Mouse (Mus musculus) E14TG2a.4 (cell line): Measurements from ENCODE around the gene Anapc10.
A peak's percentile ranks its signal among the peaks of the same experiment; 100 is the strongest.
"Not testable (repeated sequence)": the region's sequence is repeated elsewhere in the genome, so short reads cannot be mapped to it uniquely, and the experiment has no call there.

ENCODE experiments used
- H3K27me3 ChIP-seq: 2 replicates; pipeline ENCODE4 v1.6.1; 2014; ENCODE audit warnings: low read length, control low read depth; ENCODE audit not compliant: insufficient read depth
- H3K36me3 ChIP-seq: 2 replicates; pipeline ENCODE4 v1.6.1; 2014; ENCODE audit warnings: low read length, control low read depth; ENCODE audit not compliant: insufficient read depth
- H3K4me1 ChIP-seq: replicated peaks from 2 replicates; pipeline ENCODE4 v1.6.1; 2014; ENCODE audit warnings: low read depth, low read length, control low read depth
- H3K4me3 ChIP-seq: replicated peaks from 2 replicates; pipeline ENCODE4 v1.5.1; 2014; ENCODE audit warnings: mild to moderate bottlenecking, low read length
- H3K9me3 ChIP-seq: 2 replicates; pipeline ENCODE4 v1.6.1; 2014; ENCODE audit warnings: low read length, control low read depth
- CTCF ChIP-seq: conservative IDR thresholded peaks from 2 replicates; pipeline ENCODE4 v1.5.1; 2014; ENCODE audit warnings: low read length
- NANOG ChIP-seq: IDR thresholded peaks from 2 replicates; pipeline ENCODE4 v1.6.1; 2014; ENCODE audit warnings: borderline replicate concordance, low read length, mixed read lengths
- POU5F1 ChIP-seq: IDR thresholded peaks from 2 replicates; pipeline ENCODE4 v1.6.1; 2014; ENCODE audit warnings: low read length, borderline replicate concordance

Anapc10 gene

DNA sequence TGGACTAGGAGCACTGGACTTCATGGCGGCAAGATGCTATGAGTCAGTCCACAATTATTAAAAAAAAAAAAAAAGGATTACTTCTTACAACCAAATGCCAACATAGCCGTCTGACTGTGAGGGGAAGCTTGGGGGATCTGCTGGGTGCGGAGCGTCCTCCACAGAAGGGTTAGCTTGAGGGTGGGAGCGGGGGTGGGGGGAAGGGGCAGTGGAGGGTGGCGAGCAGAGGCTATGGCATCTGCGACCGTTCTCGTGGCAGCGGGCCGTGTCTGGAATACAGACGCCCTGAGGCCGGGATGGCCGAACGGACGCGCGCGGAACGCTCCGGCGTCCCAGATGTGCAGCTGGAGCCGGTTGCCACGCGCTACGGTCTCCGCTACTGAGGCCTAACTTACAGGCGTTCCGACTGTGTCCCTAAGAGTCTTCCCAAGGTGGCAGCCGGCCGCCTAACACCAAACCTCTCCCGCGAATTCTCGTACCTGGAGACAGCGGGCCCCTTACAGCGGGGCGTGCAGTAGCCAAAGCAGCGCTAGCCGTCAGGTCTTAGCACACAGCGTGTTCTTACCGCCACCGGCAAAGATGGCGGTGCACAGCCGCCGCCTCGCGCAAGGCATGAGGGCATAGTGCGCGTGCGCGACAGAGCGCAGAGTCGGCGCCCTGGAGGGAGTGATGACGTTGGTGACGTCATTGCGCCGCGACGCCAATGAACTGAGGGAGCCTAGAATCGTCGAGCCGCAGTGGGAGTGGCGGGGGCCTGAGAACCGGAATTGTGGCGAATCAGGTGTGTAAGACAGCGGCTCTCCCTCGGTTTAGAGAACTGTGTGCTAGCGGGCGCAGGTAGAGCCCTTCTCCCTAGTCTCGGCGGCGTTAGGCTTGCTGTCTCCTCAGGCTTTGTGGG lies at the start of gene Anapc10, which contains the start of gene Abce1:
Gene Anapc10 (plus strand): TSS at position 757 of the 898 bp plus-strand sequence.
Gene Abce1 (minus strand): TSS at position 677 of the 898 bp plus-strand sequence.
- Histone ChIP-seq H3K9me3 (no peaks in the 10 kb centered on the region), H3K36me3 (peaks cover 42% of the 10 kb centered on the region), H3K4me3 (peak within 1 kb of the TSS; percentile 94), H3K4me1 (peaks cover 32% of the 10 kb centered on the region), H3K27me3 (no peaks in the 10 kb centered on the region)
- no peak for TF ChIP-seq CTCF
- no peak for TF ChIP-seq POU5F1
- TF ChIP-seq NANOG = no peak

DNA sequence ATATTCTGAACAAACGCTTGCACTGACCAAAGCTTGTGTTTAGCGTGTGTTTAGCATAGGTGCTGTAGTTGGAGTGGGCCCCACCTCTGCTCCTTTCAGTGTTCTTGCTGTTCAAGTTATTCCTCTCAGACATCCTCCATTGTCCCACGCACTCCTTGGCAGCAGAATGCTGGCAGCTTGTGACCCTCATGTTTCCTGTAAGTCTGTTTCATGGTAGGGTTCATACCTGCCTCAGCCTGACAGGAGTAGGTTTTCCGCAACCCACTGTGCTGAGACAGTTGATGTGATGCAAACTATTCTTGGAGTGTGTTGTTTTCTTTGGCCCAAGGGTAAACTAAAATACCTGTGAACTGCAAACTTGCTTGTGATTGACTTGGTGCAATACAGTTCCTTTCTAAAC lies 35.2 kb upstream of the Anapc10 start:
- H3K9me3 ChIP-seq = no peaks in the 10 kb centered on the region

DNA sequence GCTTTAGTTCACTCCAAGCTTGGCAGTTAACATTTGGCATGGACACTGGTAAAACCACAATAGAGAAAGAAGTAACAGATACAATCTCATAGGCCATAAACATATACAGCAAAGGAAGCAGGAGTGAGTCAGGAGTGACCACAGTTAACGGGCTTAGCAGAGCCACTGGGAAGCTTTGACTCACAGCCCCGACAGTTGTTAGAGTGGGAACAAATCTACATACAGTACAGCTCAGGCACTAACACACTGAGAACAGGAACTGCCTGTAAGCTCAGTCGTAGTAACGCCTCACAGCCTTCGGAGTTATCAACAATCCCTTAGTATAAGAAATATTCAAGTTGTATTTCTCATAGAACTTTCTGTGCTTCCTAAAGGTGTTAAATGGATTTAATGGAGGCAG lies 32.6 kb upstream of the Anapc10 start:
- no peak for TF ChIP-seq POU5F1
- TF ChIP-seq CTCF = no peak
- TF ChIP-seq NANOG = no peak
- no peak overlapping the region for H3K4me3 ChIP-seq
- peaks cover 9% of the 10 kb centered on the region for H3K27me3 ChIP-seq
- H3K36me3 ChIP-seq = peaks cover 66% of the 10 kb centered on the region
- H3K4me1 ChIP-seq = peaks cover 10% of the 10 kb centered on the region; the same call in 1 of the 2 replicates
- no peaks in the 10 kb centered on the region for H3K9me3 ChIP-seq

More for the DNA sequence above, 35.2 kb upstream of the Anapc10 start:
- Histone ChIP-seq H3K36me3 (peaks cover 65% of the 10 kb centered on the region), H3K4me1 (peaks cover 10% of the 10 kb centered on the region; the same call in 1 of the 2 replicates), H3K27me3 (peaks cover 9% of the 10 kb centered on the region), H3K4me3 (no peak overlapping the region)
- TF ChIP-seq CTCF = no peak
- TF ChIP-seq NANOG = no peak
- TF ChIP-seq POU5F1 = no peak

DNA sequence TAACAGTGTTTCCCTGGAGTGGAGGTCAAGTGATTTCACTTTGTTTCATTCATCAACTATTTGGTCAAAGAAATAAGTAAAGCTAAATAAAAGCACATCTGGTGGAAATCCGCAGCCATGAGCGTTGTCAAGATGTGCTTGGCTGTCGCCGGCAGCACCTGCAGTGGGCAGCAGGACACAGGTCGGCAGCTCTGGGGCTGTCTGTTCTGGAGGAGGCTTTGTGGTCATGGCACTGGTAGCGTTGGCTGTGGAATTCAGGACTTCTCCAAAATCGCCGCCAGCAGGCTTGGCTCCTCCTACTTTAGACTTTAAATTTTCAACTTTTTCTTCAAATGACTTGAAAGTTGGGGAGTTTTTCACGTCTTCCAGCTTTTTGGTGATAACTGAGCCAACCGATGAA lies 31.5 kb upstream of the Anapc10 start:
- not testable (repeated sequence) for H3K9me3 ChIP-seq

DNA sequence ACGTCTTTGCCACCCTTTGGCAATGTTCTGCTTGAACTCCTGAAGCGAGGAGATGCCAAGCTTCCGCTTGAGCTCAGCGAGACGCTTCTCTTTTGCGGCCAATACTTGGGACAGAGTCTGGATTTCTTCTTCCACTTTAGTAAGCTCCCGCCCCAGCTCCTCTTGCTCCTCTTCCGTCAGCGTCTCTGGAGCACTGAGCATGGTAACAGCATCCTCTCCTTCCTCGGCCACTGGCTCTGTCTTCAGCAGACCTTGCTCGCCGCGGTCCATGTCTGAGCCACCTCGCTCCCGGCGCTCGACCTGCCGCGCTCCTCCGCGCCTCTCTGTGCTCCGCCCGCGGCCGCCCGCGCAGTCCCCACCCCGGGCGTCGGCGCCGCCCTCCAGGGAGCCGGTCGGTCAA lies 31.1 kb upstream of the Anapc10 start:
- no peaks in the 10 kb centered on the region for H3K9me3 ChIP-seq
- peak overlapping the region; percentile 63 for H3K4me3 ChIP-seq
- H3K4me1 ChIP-seq = peaks cover 10% of the 10 kb centered on the region; the same call in 1 of the 2 replicates
- peaks cover 66% of the 10 kb centered on the region for H3K36me3 ChIP-seq
- H3K27me3 ChIP-seq = peaks cover 9% of the 10 kb centered on the region
- no peak for TF ChIP-seq NANOG
- no peak for TF ChIP-seq POU5F1

More for the DNA sequence above, 31.5 kb upstream of the Anapc10 start:
- Histone ChIP-seq H3K4me1 (peaks cover 10% of the 10 kb centered on the region; the same call in 1 of the 2 replicates), H3K36me3 (peaks cover 66% of the 10 kb centered on the region), H3K4me3 (peak overlapping the region; percentile 63)
- H3K27me3 ChIP-seq = not testable (repeated sequence)

DNA sequence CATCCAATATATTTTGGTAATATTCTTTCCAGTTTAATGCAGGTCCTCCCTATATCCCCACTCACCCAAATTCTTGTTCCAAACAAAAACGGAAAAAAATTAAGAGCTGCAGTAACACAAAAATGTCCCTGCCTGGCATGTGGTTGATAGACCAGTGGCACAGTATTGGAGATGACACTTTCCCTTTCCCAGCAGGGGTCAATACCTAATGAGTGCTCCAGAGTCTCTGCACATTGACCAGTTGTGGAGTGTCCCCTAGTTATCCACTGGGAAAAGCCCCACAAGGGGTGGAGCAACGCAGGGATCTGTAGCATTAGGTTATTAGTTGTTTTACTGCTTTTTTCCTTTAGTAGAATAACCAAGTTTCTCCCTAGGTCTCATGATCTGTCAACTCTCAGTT lies 30.7 kb upstream of the Anapc10 start:
- H3K27me3 ChIP-seq = peaks cover 9% of the 10 kb centered on the region
- H3K36me3 ChIP-seq = peaks cover 66% of the 10 kb centered on the region
- H3K4me3 ChIP-seq = peak overlapping the region; percentile 63
- peaks cover 10% of the 10 kb centered on the region; the same call in 1 of the 2 replicates for H3K4me1 ChIP-seq
- H3K9me3 ChIP-seq = no peaks in the 10 kb centered on the region
- TF ChIP-seq POU5F1 = no peak
- no peak for TF ChIP-seq NANOG
- no peak for TF ChIP-seq CTCF

DNA sequence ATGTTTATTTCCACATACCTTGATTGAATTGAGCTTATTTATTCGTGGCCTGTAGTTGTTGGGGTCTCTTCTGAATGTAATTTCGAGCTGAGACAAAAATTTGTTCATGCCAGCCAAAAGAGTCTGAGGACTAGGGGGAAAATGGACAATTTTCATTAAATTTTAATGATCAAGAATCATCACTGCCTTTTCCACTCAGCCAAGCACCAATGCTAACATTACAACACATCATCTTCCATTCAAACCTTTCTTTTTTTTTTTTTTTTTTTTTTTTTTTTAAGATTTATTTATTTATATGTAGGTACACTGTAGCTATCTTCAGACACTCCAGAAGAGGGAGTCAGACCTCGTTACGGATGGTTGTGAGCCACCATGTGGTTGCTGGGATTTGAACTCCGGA lies 25.7 kb upstream of the Anapc10 start:
- not testable (repeated sequence) for H3K4me1 ChIP-seq, H3K9me3 ChIP-seq, H3K4me3 ChIP-seq, H3K27me3 ChIP-seq
- peaks cover 98% of the 10 kb centered on the region for H3K36me3 ChIP-seq

DNA sequence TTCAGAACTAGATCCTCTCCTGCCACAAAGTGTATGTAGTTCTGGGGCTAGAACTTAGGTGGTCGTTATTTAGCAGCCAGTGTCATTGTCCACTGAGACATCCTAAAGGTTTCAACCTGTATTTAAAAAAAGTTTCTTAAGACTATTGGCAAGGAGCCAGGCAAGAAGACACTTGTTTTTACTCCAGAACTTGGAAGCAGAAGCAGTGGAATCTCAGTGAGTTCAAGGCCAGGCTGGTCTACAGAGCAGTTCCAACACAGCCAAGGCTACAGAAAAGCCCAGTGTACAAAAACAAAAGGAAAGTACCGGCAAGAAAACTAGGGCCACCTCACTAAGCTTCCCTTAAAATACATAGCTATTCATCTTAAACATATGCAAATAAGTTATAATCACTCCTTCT lies 19.1 kb upstream of the Anapc10 start:
- Histone ChIP-seq H3K4me3 (no peak overlapping the region), H3K4me1 (no peaks in the 10 kb centered on the region), H3K36me3 (peaks cover 98% of the 10 kb centered on the region), H3K9me3 (no peaks in the 10 kb centered on the region), H3K27me3 (no peaks in the 10 kb centered on the region)
- TF ChIP-seq POU5F1 = no peak

DNA sequence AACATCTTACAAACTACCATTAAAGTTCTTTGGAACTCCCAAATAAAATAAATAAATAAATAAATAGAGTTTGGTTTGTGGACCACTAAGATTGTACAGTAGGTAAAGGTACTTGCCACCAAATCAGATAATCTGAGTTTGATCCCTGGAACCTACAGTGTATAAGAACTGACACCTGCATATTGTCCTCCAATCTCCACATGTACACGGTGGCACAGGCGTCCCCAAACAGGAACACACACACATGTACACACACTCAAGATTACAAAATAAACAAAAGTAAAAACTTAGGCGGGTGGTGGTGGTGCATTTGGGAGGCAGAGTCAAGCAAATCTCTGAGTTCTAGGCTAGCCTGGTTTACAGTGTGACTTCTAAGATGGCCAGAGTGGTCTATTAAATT lies 4.9 kb upstream of the Anapc10 start:
- Histone ChIP-seq H3K4me1 (peaks cover 10% of the 10 kb centered on the region), H3K9me3 (no peaks in the 10 kb centered on the region), H3K4me3 (no peak overlapping the region), H3K27me3 (no peaks in the 10 kb centered on the region), H3K36me3 (peaks cover 59% of the 10 kb centered on the region)
- no peak for TF ChIP-seq POU5F1
- no peak for TF ChIP-seq NANOG
- no peak for TF ChIP-seq CTCF
